Mouse (Mus musculus) testis, postnatal 10 days (tissue): Measurements from ENCODE around the gene Dlg2.

ENCODE experiments used
- DNase-seq: peaks from one replicate; pipeline ENCODE4 v3.0.0; 2021; ENCODE audit warnings: low spot score

The Dlg2 gene

GRCm38 (mm10) chr7:92292918-92293518, 1816.5 kb downstream of the Dlg2 start:
- DNase-seq = no peak

DNA sequence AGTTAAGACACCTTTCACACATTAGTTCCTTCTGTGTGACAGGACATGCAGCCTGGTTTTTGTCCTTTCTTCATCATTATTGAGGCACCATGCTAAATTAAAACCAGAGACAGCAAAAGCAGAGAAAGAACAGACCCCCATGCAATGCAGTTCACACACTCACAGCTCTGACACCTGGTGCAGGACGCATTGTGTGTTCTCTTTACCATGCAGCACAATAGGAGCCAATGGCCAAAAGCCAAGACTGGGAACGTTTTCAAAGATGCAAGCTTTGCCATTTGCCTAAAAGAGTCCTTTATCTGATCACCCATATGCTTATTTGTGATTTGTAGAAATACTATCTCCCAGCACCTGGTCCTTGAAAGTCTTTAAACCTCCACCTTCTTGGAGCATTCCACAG, 1824.6 kb downstream of the Dlg2 start:
- DNase-seq = no peak

DNA sequence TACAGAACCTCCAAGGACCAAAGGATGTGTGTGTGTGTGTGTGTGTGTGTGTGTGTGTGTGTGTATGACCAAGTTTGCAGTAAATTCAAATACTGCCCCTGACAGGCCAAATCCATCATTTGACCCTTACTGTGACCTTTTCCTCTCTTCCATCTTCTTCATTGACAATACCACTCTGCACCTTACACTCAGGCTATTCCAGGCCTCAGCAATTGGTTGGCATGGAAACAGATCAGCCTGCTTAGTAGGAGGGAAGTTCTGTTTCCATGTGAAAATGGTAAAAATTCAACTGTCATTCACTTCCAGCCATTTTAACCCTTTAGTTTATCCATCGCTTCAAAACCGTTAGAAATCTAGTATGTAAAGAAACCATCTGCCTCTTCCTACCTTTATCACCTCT, 1831.2 kb downstream of the Dlg2 start:
- no peak for DNase-seq

DNA sequence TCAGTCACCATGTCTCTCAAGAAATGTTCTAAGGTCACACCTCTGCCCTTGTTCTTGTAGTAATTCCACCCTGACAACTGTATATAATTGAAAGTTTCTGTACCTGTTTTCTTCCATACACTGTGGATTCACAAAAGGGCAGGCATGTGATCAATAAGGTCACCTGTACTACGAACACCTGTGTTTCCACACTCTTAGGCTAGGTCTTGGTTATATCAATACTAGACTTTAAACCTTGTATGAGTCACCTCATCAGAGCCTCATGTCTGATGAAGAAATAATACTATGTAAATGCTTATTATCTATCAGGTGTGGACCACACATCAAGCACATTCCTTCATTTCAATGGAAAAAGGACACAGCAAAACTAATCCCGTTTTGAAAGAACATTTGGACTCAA, 1831.7 kb downstream of the Dlg2 start:
- no peak for DNase-seq

DNA sequence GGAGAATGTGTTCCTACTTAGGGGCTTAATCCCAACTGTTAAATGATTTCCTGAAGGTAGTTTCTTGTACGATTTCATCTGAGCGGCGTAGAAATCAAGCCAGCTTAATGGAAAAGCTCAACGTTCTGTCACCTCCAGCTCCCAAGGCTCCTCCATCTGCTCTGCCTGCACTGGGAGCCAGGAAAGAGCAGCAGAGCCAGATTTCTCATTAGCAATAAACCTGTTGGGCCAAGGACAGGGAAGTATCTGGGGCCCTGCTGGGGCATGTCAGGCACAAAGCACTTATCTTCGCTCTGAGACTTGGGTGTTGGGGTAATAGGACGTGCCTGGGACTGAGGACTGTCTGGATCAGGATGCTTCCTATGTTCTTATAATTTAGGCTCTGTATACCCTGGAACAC, 1839.9 kb downstream of the Dlg2 start:
- DNase-seq = no peak

GRCm38 (mm10) chr7:92319469-92319868, 1843.0 kb downstream of the Dlg2 start:
- DNase-seq = no peak

- DNase-seq = no peak
Measured at GRCm38 (mm10) chr7:92320181-92320580, 1843.7 kb downstream of the Dlg2 start.

DNA sequence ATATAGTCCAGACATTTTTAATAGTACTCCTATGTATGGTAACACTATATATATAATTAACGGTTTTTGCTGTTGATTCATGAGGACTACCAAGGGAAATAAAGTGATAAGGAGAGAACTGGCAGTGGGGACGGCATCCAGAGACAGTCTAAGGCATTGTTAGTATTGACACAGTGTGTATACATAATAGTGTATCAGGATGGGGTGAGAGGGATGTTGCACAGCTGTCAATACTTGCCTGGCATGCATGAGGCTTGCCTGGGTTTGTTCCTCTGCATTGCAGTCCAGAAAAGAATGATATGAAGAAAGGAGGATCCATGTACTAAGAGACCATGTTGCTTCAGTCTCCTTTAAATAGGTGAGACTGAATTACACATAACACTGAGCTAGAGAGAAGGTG, 1845.3 kb downstream of the Dlg2 start:
- DNase-seq = no peak

GRCm38 (mm10) chr7:92322342-92323069, 1846.0 kb downstream of the Dlg2 start:
- no peak for DNase-seq

- peak; percentile 46 for DNase-seq
Measured at GRCm38 (mm10) chr7:92323710-92324109, 1847.2 kb downstream of the Dlg2 start.

GRCm38 (mm10) chr7:92327343-92327896, 1850.9 kb downstream of the Dlg2 start:
- DNase-seq = no peak

DNA sequence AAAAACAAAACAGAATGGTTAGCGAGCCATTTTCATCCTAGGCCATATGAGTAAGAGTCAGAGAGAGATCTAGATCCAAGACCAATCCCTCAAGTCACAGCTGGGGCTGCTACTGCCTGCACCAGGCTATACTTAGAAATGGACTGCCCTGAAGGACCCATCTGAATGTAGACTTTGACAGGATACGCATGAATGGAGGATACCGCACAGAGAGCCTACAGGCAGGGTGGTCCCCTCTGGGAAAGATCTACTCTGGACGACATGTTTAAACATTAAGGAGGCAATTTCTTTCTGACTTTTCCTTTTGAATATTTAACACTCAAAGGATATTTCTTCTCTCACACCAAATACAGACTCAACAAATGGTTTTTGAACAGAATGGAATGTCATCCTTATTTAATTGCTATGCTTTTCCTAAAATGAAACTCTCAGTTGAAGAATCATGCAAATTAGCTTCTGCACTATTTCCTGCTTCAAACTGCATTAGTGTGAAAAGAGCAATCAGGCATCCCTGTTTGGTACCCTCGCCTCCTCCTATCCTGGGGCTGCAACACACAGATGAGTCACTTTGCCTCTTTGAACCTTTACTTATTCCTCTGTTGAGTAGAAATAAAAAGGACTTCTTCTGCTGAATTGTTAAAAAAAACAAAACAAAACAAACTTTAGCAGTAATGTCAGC, 1856.9 kb downstream of the Dlg2 start:
- no peak for DNase-seq

DNA sequence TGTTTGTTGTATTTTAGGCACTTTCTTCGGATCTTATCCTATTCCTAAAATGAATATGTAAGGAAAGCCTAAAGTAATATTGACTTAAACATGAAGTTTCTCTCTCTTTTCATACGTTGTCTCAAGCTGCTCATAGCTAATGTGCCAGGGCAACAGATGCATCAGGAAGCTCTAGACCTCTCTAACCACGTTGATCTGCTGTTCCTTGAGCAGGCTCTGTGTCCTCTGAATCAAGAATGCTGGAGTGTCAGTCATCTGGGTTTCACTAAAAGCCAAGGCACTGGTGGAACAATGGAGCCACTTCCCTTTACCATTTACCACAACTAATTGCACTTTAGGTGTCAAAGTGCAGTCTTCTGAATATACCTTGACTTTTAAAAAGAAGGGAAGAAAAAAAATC, 1880.1 kb downstream of the Dlg2 start:
- DNase-seq = no peak

DNA sequence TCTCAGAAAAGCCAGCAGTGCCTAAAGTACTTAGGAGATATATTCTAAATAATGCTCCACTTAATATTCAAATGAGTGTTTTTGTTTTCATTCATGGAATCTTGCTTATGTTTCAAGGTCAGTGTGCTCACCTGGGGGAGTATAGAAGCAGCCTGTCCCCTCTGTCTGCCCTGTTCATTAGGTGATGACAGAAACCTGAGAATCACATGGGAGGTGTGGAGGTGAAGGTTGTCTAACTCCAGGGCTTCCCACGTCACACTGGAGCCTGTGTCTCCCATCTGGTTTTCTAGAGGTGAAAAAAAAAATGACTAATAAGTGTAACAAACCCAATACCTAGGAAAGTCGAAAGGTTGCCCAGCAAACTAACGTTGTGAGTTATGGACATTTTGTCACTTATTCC, 1886.9 kb downstream of the Dlg2 start:
- DNase-seq = no peak

GRCm38 (mm10) chr7:92363800-92364199, 1887.3 kb downstream of the Dlg2 start:
- no peak for DNase-seq

- no peak for DNase-seq
Measured at GRCm38 (mm10) chr7:92367111-92367510, 1890.6 kb downstream of the Dlg2 start.

GRCm38 (mm10) chr7:92370521-92370920, 1894.0 kb downstream of the Dlg2 start:
- no peak for DNase-seq

DNA sequence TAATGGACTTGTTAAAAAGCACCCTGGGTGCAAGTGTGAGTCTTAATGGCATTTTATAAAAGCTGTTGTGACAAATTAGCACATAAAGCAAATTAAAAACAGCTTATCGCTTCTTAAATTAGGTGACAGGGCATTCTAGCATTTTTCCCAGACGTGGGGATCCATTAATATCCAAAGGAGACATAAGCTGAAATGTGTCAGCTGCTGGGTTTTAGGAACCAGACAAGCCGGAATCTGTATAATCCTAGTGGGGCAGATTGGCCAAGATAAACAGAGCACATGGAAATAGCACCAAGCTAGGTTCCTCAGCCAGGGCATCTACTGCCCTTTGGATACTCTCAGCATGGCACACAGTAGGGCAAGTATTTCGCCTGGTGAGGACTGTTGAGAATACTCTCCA, 1895.2 kb downstream of the Dlg2 start:
- no peak for DNase-seq

- DNase-seq = no peak
Measured at GRCm38 (mm10) chr7:92373863-92374357, 1897.4 kb downstream of the Dlg2 start.

DNA sequence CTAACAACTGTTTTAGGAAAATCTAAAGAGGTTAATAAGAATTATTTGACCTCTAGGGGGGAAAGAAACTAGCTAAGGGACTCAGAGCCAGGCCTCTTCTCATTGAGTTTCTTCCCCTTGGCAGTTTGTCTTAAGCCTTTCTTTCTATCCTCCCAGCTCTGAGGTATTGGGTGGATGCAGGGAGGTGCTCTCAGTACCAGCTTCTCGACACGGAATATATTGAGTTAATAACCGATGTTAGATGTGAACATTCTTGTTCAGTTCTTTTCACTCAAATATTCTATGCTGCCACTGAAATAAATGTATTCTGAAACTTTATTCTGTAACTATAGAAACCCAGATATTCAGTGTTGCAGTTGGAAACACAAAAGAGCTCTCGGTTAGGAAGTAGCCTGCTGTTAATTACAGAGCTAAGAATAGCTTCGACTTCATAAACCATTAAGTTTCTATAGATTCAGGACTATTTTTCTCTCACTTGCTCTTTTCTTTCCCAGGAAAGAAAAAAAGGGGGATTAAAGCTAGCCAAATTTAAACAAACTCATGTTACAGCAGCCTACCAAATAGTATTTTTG, 1907.5 kb downstream of the Dlg2 start:
- DNase-seq = no peak

DNA sequence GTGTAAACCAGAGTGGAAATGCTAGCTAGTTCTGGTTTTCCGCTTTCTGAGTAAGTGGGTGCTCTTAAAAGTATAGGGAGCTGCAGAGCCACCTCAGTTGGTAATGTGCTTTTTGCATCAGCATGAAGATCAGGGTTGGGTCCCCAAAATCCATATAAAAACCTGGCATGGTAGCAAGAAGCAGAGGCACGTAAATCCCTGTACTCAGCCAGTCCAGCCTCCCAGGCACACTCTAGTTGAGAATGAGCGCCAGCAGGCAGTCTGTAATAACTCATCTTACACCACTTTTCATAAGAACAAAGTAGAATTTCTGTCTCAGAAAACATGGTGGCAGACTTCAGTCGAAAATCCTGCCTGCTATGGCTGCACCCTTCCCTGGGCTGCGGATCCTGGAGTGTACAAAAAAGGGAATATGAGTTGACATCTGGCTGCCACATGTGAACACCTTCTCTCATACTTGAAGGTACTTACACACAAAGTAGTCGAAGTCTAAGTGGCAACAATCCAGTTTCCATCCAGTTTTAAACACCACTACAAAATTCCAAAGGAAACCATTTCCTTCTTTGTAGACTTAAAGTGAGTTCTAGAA, 1915.7 kb downstream of the Dlg2 start:
- no peak for DNase-seq

- DNase-seq = no peak
Measured at GRCm38 (mm10) chr7:92396783-92397182, 1920.3 kb downstream of the Dlg2 start.
